Mouse (Mus musculus): ENCODE measurements at regions not wholly inside any gene's neighbourhood (a gene's known extent, or its start where the extent isn't known, plus 50 kb on each side); places are given as distances from the start of the nearest gene placed in this dataset.
A peak's percentile ranks its signal among the peaks of the same experiment; 100 is the strongest.
"Not testable (repeated sequence)": the region's sequence is repeated elsewhere in the genome, so short reads cannot be mapped to it uniquely, and the experiment has no call there.

DNA sequence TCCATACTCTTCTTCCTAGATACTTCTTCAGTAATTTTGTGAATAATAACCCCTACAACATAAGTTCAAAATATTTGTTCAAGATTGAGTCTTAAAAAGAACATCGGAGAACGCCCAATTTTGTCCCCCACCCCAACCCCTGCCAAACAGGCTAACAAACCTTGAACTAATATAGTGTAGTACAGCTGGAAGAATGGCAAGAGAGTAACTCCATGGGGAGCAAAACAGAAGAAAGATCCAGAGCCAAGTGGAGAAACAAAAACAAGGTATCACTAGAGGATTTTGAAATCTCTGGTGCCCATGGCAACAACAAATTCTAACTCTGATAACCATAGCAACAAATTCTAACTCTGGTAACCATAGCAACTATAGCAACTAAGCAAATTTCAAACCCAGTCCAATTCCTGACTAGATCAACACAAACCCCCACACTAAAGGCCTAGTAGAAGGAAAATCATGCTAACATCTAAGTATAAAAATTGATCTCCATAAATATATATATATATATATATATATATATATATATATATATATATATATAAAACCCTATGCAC, 74.2 kb upstream of the Magee2 start:
- no peak for DNase-seq (ENCODE audit: inconsistent ontology term)

- DNase-seq (ENCODE audit: inconsistent ontology term), result no peak
Observed at GRCm38 (mm10) chrX:104951587-104951986, 94.5 kb upstream of the Magee2 start.

DNA sequence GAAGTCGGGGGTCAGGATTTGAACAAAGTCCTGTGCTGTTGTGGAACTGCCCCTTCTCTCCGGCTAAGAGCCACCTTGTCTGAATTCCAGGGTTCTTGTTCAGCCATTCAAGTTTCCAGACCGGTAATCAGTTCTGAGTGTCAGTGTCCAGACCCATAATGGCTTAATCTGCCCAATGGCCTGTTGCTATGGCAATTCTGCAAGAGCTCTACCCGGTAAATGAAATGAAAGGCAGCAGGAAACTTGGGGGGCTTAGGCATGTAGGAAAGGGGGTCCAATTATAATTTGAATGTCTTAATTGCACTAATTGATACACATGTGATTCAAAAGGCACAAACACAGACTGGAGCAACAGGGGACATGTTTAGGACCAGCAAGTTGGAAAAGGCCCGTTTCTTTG, 95.7 kb upstream of the Magee2 start:
- not testable (repeated sequence) for DNase-seq (ENCODE audit: inconsistent ontology term)

GRCm38 (mm10) chrX:104953391-104953790, 96.3 kb upstream of the Magee2 start:
- not testable (repeated sequence) for DNase-seq (ENCODE audit: inconsistent ontology term)

GRCm38 (mm10) chrX:104978432-104978831, 101.1 kb upstream of the Pbdc1 start:
- no peak for DNase-seq (ENCODE audit: inconsistent ontology term)

GRCm38 (mm10) chrX:105003260-105003659, 76.3 kb upstream of the Pbdc1 start:
- DNase-seq (ENCODE audit: inconsistent ontology term), result no peak

- DNase-seq (ENCODE audit: inconsistent ontology term), result peak; percentile 18
Observed at GRCm38 (mm10) chrX:105006445-105006844, 73.1 kb upstream of the Pbdc1 start.

Data from Muller cell, postnatal 12 days (primary cell).